In the genomic region with DNA sequence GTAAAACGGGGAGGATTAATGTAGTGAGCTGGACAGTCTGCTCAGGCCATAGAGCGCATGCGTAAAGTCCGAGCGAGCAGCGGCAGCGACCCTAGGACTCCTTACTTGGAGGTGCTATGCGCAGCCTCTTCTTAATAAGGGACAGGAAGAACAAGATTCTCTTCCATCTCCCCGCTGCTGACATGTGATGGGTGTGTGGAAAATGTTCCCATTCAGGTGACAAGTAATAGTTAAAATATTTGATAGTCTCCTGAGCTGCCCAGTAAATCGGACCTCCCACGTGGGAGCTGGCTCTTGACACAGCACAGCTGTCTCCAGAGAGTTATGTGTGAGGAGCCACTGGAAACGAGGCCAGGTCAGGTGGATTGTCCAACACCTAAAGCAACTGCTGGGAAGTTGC, we compare ENCODE assay signal across 16 mouse cellular contexts. TPM values are rescaled to one million over a fixed set of nuclear protein-coding genes. Genes with fewer than 3 reads are reported as not detected.
DNase-seq lines count a peak whose midpoint lies in the region; ATAC-seq and TF ChIP-seq lines count a peak whose summit lies in the region.
"Had no signal": no experiment of that assay in that cellular context is flagged by ENCODE, and none has a peak within 500 bp of the region (broad histone marks: within the 10 kb centered on the region; RNA-seq: fewer than 3 reads in every experiment).

No protein-coding gene starts in this region.

- peak overlapping the region; percentile 53 for H3K4me2 ChIP-seq in lung, embryonic 16.5 days (ENCODE audit: low read depth, low read length)
- peak overlapping the region; percentile 25 for H3K4me2 ChIP-seq in stomach, embryonic 15.5 days
- H3K4me2 ChIP-seq: embryonic facial prominence, embryonic 15.5 days; forebrain, embryonic 12.5 days; heart, embryonic 11.5 days; liver, embryonic 12.5 days had no signal

- WGBS in lung, embryonic 16.5 days: 31% methylated on average over 12 of the region's 12 CpGs
- 47% methylated on average over 12 of the region's 12 CpGs for WGBS in stomach, embryonic 15.5 days

- no peaks in the 10 kb centered on the region for H3K9me3 ChIP-seq in lung, embryonic 16.5 days (ENCODE audit: control insufficient read depth, low read length)
- H3K9me3 ChIP-seq in stomach, embryonic 15.5 days: no peaks in the 10 kb centered on the region
- H3K9me3 ChIP-seq: embryonic facial prominence, embryonic 15.5 days; forebrain, embryonic 12.5 days; liver, embryonic 12.5 days had no signal

- H3K27ac ChIP-seq in gastrocnemius, adult 2 months: no peak overlapping the region
- no peak overlapping the region for H3K27ac ChIP-seq in lung, embryonic 16.5 days (ENCODE audit: low read length)
- peak overlapping the region; percentile 42; the same call in 1 of the 2 replicates for H3K27ac ChIP-seq in stomach, embryonic 15.5 days
- H3K27ac ChIP-seq: embryonic facial prominence, embryonic 15.5 days; forebrain, embryonic 12.5 days; liver, embryonic 12.5 days had no signal

- H3K9ac ChIP-seq in lung, embryonic 16.5 days (ENCODE audit: low read length): peak overlapping the region; percentile 20; the same call in 1 of the 2 replicates
- H3K9ac ChIP-seq in stomach, embryonic 15.5 days: no peak overlapping the region
- H3K9ac ChIP-seq: embryonic facial prominence, embryonic 15.5 days; forebrain, embryonic 12.5 days; liver, embryonic 12.5 days had no signal

- DNase-seq in gastrocnemius, adult 2 months: no peak
- DNase-seq in gastrocnemius, postnatal 10 days: no peak
- DNase-seq in lung, postnatal 36 days: no peak
- DNase-seq in kidney, postnatal 25 days: peak; percentile 26 to 46
- DNase-seq in left cerebral cortex, postnatal 36 days (ENCODE audit: low spot score in 2 of 2): no peak
- DNase-seq in urinary bladder, postnatal 36 days (ENCODE audit: low spot score in 2 of 2): no peak
- DNase-seq: cerebellum, adult 11-12 months; thymus, postnatal 14 days had no signal

- peak overlapping the region; percentile 24; the same call in 1 of the 2 replicates for H3K4me3 ChIP-seq in gastrocnemius, adult 2 months
- H3K4me3 ChIP-seq in lung, embryonic 16.5 days (ENCODE audit: low read length): peak overlapping the region; percentile 26
- 0 out of 2 replicates have a peak overlapping the region, but pooled peaks have one; percentile 1 for H3K4me3 ChIP-seq in stomach, embryonic 15.5 days (replicated peaks)
- H3K4me3 ChIP-seq: embryonic facial prominence, embryonic 15.5 days; forebrain, embryonic 12.5 days; liver, embryonic 12.5 days; megakaryocyte, embryonic 14.5 days had no signal

- no peak for TF ChIP-seq CTCF in gastrocnemius, adult 2 months (IDR thresholded peaks at IDR 0.05)

- H3K27me3 ChIP-seq in lung, embryonic 16.5 days (ENCODE audit: control insufficient read depth, insufficient read depth, low read depth, low read length): no peaks in the 10 kb centered on the region
- no peaks in the 10 kb centered on the region for H3K27me3 ChIP-seq in stomach, embryonic 15.5 days (replicated peaks)
- H3K27me3 ChIP-seq: CH12.LX; embryonic facial prominence, embryonic 15.5 days; forebrain, embryonic 12.5 days; liver, embryonic 12.5 days; megakaryocyte, embryonic 14.5 days had no signal

- 0 out of 2 replicates have a peak, but pooled peaks cover 4% of the 10 kb centered on the region for H3K4me1 ChIP-seq in lung, embryonic 16.5 days (replicated peaks; ENCODE audit: control insufficient read depth, insufficient read depth, low read length)
- H3K4me1 ChIP-seq in stomach, embryonic 15.5 days: no peaks in the 10 kb centered on the region
- H3K4me1 ChIP-seq: embryonic facial prominence, embryonic 15.5 days; forebrain, embryonic 12.5 days; liver, embryonic 12.5 days; megakaryocyte, embryonic 14.5 days had no signal

- intact Hi-C loops in gastrocnemius, adult 2 months (cut with DNase I): no loop called here
- intact Hi-C loops in left cerebral cortex, postnatal 36 days (cut with DNase I): no loop called here

- no peaks in the 10 kb centered on the region for H3K36me3 ChIP-seq in lung, embryonic 16.5 days (ENCODE audit: control insufficient read depth, insufficient read depth, low read length)
- H3K36me3 ChIP-seq in stomach, embryonic 15.5 days: no peaks in the 10 kb centered on the region
- H3K36me3 ChIP-seq: embryonic facial prominence, embryonic 15.5 days; forebrain, embryonic 12.5 days; liver, embryonic 12.5 days had no signal

- ATAC-seq in lung, embryonic 16.5 days (ENCODE audit: low read depth): peak; percentile 45; the same call in 1 of the 2 replicates
- ATAC-seq in stomach, embryonic 15.5 days (ENCODE audit: insufficient read depth, low FRiP score, low read depth): peak; percentile 14; the same call in 1 of the 2 replicates
- ATAC-seq: liver, embryonic 12.5 days had no signal

RNA-seq across cellular contexts. Expression of a gene that starts 32.2 kb away (rescaled TPM):
- total RNA-seq in gastrocnemius, adult 2 months (2021): 1 to 10 TPM; 1.6 TPM
- 1 to 10 TPM; 2.4 to 5.0 TPM for total RNA-seq in gastrocnemius, postnatal 10 days (2021)
- polyA plus RNA-seq in lung, embryonic 16.5 days (2015; fragmentation: Nextera tagmentation; extraction: Ambion mirVana): 1.7 and 1.9 TPM in 2 replicates
- polyA plus RNA-seq in stomach, embryonic 15.5 days (2015; fragmentation: Nextera tagmentation; extraction: Ambion mirVana): 17.9 and 18.4 TPM in 2 replicates
- 100 to 1,000 TPM; 121 to 124 TPM for total RNA-seq in left cerebral cortex, postnatal 36 days (2021)

Comparison
In these comparisons a context has a peak if more than half of its experiments do, and no peak if none do; other contexts are left out.
1. DNase-seq: peak in kidney, postnatal 25 days (2 of 2); none in gastrocnemius, adult 2 months (single experiment), gastrocnemius, postnatal 10 days (single experiment), lung, postnatal 36 days (single experiment), left cerebral cortex, postnatal 36 days (0 of 2) and urinary bladder, postnatal 36 days (0 of 2).
2. RNA of a gene that starts 32.2 kb away (total RNA-seq): 121 to 124 TPM in left cerebral cortex, postnatal 36 days; 2.4 to 5.0 TPM in gastrocnemius, postnatal 10 days and 1.6 TPM in gastrocnemius, adult 2 months; every median in the first group is over 10 times any median in the second.
3. Peak in every context shown above with its lines, with median percentiles within 50 percentile points of each other: H3K4me3 ChIP-seq.